Mouse (Mus musculus): ENCODE results near the gene Cfap99. TPM values are rescaled to one million over a fixed set of nuclear protein-coding genes. Genes with fewer than 3 reads are reported as not detected.

Cfap99 gene
- polyA plus RNA-seq, 1 experiment from 2014 or later: not detected

Other genes starting within 250 kb of the Cfap99 start
- gene Poln, start 119.2 kb upstream of the Cfap99 start, polyA plus RNA-seq (2015; fragmentation: Nextera tagmentation; extraction: Ambion mirVana): 0.19 and 0.34 TPM in 2 replicates
- 19.1 and 20.9 TPM in 2 replicates for gene Haus3, start 119.1 kb upstream of the Cfap99 start, polyA plus RNA-seq (2015; fragmentation: Nextera tagmentation; extraction: Ambion mirVana)
- 40.5 and 44.5 TPM in 2 replicates for gene Mxd4, start 100.9 kb upstream of the Cfap99 start, polyA plus RNA-seq (2015; fragmentation: Nextera tagmentation; extraction: Ambion mirVana)
- gene Zfyve28, start 151 bp upstream of the Cfap99 start, polyA plus RNA-seq (2015; fragmentation: Nextera tagmentation; extraction: Ambion mirVana): 4.7 and 5.3 TPM in 2 replicates
- 139 and 143 TPM in 2 replicates for gene Rnf4, start 47.7 kb downstream of the Cfap99 start, polyA plus RNA-seq (2015; fragmentation: Nextera tagmentation; extraction: Ambion mirVana)
- gene Fam193a, start 81.3 kb downstream of the Cfap99 start, polyA plus RNA-seq (2015; fragmentation: Nextera tagmentation; extraction: Ambion mirVana): 16.7 and 17.9 TPM in 2 replicates
- gene Tnip2, start 225.4 kb downstream of the Cfap99 start, polyA plus RNA-seq (2015; fragmentation: Nextera tagmentation; extraction: Ambion mirVana): 6.4 and 7.0 TPM in 2 replicates
- gene Sh3bp2, start 237.2 kb downstream of the Cfap99 start, polyA plus RNA-seq (2015; fragmentation: Nextera tagmentation; extraction: Ambion mirVana): 21.2 and 24.4 TPM in 2 replicates